Mouse (Mus musculus) bone marrow macrophage, adult 2 months (primary cell): ENCODE results near the gene Myl9.

Source experiments
- CTCF ChIP-seq: IDR thresholded peaks from 2 replicates; pipeline ENCODE4 v1.5.1; 2012; ENCODE audit warnings: low read depth, mild to moderate bottlenecking, low read length, moderate library complexity
- POLR2A ChIP-seq: IDR thresholded peaks from 2 replicates; pipeline ENCODE4 v1.6.1; 2012; ENCODE audit warnings: mild to moderate bottlenecking, low read depth, low read length, borderline replicate concordance

DNA sequence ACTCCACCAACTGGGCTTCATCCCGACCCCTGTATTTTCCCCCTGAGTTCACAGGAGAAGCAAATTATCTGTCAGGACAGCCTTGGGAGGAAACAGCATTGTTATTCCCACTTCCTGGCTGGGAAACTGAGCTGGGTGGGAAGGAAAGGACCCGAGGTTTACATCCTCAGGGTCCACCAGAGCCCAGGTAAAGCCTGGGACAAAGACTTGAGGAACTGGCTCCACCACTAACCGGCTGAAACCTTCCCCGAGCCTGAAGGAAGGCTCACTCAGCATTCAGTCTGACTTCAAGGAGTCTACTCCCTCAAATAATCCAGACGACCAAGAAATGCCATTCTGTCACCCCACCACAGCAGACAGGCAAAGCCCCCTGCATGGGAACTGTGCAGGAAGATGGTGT lies 39.7 kb downstream of the Myl9 start:
- no peak for TF ChIP-seq POLR2A
- no peak for TF ChIP-seq CTCF
